In genomic region chr13:54212516-54212915, GRCm38 (mm10) we compare ENCODE assay signal across 16 mouse cellular contexts. TPM values are rescaled to one million over a fixed set of nuclear protein-coding genes. Genes with fewer than 3 reads are reported as not detected.
A peak's percentile ranks its signal among the peaks of the same experiment; 100 is the strongest.
DNase-seq lines count a peak whose midpoint lies in the region; ATAC-seq and TF ChIP-seq lines count a peak whose summit lies in the region.
"Had no signal": no experiment of that assay in that cellular context is flagged by ENCODE, and none has a peak within 500 bp of the region (broad histone marks: within the 10 kb centered on the region; RNA-seq: fewer than 3 reads in every experiment).

No protein-coding gene starts in this region.

- no peak for TF ChIP-seq CTCF in gastrocnemius, adult 2 months (IDR thresholded peaks at IDR 0.05)

- H3K4me3 ChIP-seq in neural tube, embryonic 11.5 days (ENCODE audit: low read depth, low read length) = no peak overlapping the region
- H3K4me3 ChIP-seq in hindbrain, embryonic 13.5 days = no peak overlapping the region
- no peak overlapping the region for H3K4me3 ChIP-seq in midbrain, embryonic 14.5 days (replicated peaks; ENCODE audit: low read depth, low read length)
- H3K4me3 ChIP-seq in gastrocnemius, adult 2 months = no peak overlapping the region
- H3K4me3 ChIP-seq: embryonic facial prominence, embryonic 13.5 days; heart, embryonic 10.5 days; intestine, embryonic 15.5 days; layer of hippocampus, adult 2 months had no signal

- no peak overlapping the region for H3K4me2 ChIP-seq in neural tube, embryonic 11.5 days (ENCODE audit: low read depth)
- H3K4me2 ChIP-seq in hindbrain, embryonic 13.5 days = no peak overlapping the region; the same call in 1 of the 2 replicates
- H3K4me2 ChIP-seq in midbrain, embryonic 14.5 days (ENCODE audit: low read length) = peak overlapping the region; percentile 16; the same call in 1 of the 2 replicates
- H3K4me2 ChIP-seq: embryonic facial prominence, embryonic 13.5 days; intestine, embryonic 15.5 days had no signal

- no peaks in the 10 kb centered on the region for H3K36me3 ChIP-seq in neural tube, embryonic 11.5 days (ENCODE audit: control insufficient read depth, insufficient read depth, low read length)
- no peaks in the 10 kb centered on the region for H3K36me3 ChIP-seq in hindbrain, embryonic 13.5 days
- H3K36me3 ChIP-seq in midbrain, embryonic 14.5 days (ENCODE audit: control insufficient read depth, insufficient read depth, low read length) = no peaks in the 10 kb centered on the region
- H3K36me3 ChIP-seq: embryonic facial prominence, embryonic 13.5 days; heart, embryonic 10.5 days; intestine, embryonic 15.5 days had no signal

- peak overlapping the region; percentile 67; the same call in 1 of the 2 replicates for H3K27ac ChIP-seq in neural tube, embryonic 11.5 days (ENCODE audit: low read depth, low read length)
- H3K27ac ChIP-seq in hindbrain, embryonic 13.5 days = peak overlapping the region; percentile 86
- peak overlapping the region; percentile 84 for H3K27ac ChIP-seq in midbrain, embryonic 14.5 days (replicated peaks; ENCODE audit: low read depth, low read length)
- no peak overlapping the region for H3K27ac ChIP-seq in gastrocnemius, adult 2 months
- H3K27ac ChIP-seq: heart, embryonic 10.5 days; intestine, embryonic 15.5 days; macrophage had no signal

- H3K9me3 ChIP-seq in neural tube, embryonic 11.5 days (ENCODE audit: control insufficient read depth, low read length) = no peaks in the 10 kb centered on the region
- H3K9me3 ChIP-seq in hindbrain, embryonic 13.5 days = 0 out of 2 replicates have a peak, but pooled peaks cover 8% of the 10 kb centered on the region
- H3K9me3 ChIP-seq in midbrain, embryonic 14.5 days (ENCODE audit: control insufficient read depth, low read length) = no peaks in the 10 kb centered on the region
- H3K9me3 ChIP-seq: embryonic facial prominence, embryonic 13.5 days; heart, embryonic 10.5 days; intestine, embryonic 15.5 days had no signal

- H3K9ac ChIP-seq in neural tube, embryonic 11.5 days (ENCODE audit: low read length) = no peak overlapping the region
- 0 out of 2 replicates have a peak overlapping the region, but pooled peaks have one; percentile 8 for H3K9ac ChIP-seq in hindbrain, embryonic 13.5 days
- no peak overlapping the region for H3K9ac ChIP-seq in midbrain, embryonic 14.5 days (replicated peaks; ENCODE audit: low read length)
- H3K9ac ChIP-seq: embryonic facial prominence, embryonic 13.5 days; intestine, embryonic 15.5 days had no signal

- H3K27me3 ChIP-seq in neural tube, embryonic 11.5 days (ENCODE audit: control insufficient read depth, insufficient read depth, low read length) = no peaks in the 10 kb centered on the region
- no peaks in the 10 kb centered on the region for H3K27me3 ChIP-seq in hindbrain, embryonic 13.5 days
- no peaks in the 10 kb centered on the region for H3K27me3 ChIP-seq in midbrain, embryonic 14.5 days (ENCODE audit: control insufficient read depth, insufficient read depth, low read length)
- H3K27me3 ChIP-seq: intestine, embryonic 15.5 days had no signal

- H3K4me1 ChIP-seq in neural tube, embryonic 11.5 days (ENCODE audit: control insufficient read depth, insufficient read depth, low read length) = peaks cover 11% of the 10 kb centered on the region; the same call in 1 of the 2 replicates
- H3K4me1 ChIP-seq in hindbrain, embryonic 13.5 days (replicated peaks) = peaks cover 30% of the 10 kb centered on the region
- peaks cover 27% of the 10 kb centered on the region for H3K4me1 ChIP-seq in midbrain, embryonic 14.5 days (ENCODE audit: control insufficient read depth, insufficient read depth, low read length)
- H3K4me1 ChIP-seq: heart, embryonic 10.5 days; intestine, embryonic 15.5 days had no signal

- DNase-seq in neural tube, embryonic 11.5 days (ENCODE audit: low spot score) = no peak
- no peak for DNase-seq in neural tube, embryonic 10.5 days (ENCODE audit: extremely low spot score, low spot score)
- peak; percentile 42 for DNase-seq in midbrain, embryonic 14.5 days
- DNase-seq in ovary, postnatal 14 days (ENCODE audit: low spot score) = no peak
- no peak for DNase-seq in gastrocnemius, postnatal 36 days
- DNase-seq in gastrocnemius, adult 2 months = no peak
- DNase-seq: cerebellum, postnatal 25 days; heart, postnatal 14 days; lung, adult 2 months; right cerebral cortex, postnatal 4 days had no signal

- intact Hi-C loops in gastrocnemius, postnatal 36 days (cut with DNase I) = no loop called here
- intact Hi-C loops in gastrocnemius, adult 2 months (cut with DNase I) = no loop called here

- no peak for ATAC-seq in neural tube, embryonic 11.5 days (ENCODE audit: insufficient read depth, low FRiP score, low TSS enrichment)
- ATAC-seq in hindbrain, embryonic 13.5 days (ENCODE audit: low FRiP score) = peak; percentile 50
- peak; percentile 10; the same call in 1 of the 2 replicates for ATAC-seq in midbrain, embryonic 14.5 days (ENCODE audit: low FRiP score, low TSS enrichment)
- ATAC-seq: intestine, embryonic 15.5 days had no signal

- WGBS in neural tube, embryonic 11.5 days = 67% methylated on average over 5 of the region's 5 CpGs
- WGBS in hindbrain, embryonic 13.5 days = 56% methylated on average over 5 of the region's 5 CpGs
- WGBS in midbrain, embryonic 14.5 days = 27% methylated on average over 5 of the region's 5 CpGs

RNA-seq across cellular contexts. Expression of gene Hrh2, which starts 20.6 kb away (rescaled TPM):
- polyA plus RNA-seq in neural tube, embryonic 11.5 days (2014; fragmentation: Nextera tagmentation; extraction: Ambion mirVana) = not detected in 2 replicates
- polyA plus RNA-seq in hindbrain, embryonic 13.5 days (2015; fragmentation: Nextera tagmentation; extraction: Ambion mirVana) = 0.45 and 0.53 TPM in 2 replicates
- polyA plus RNA-seq in midbrain, embryonic 14.5 days (2014; fragmentation: Nextera tagmentation; extraction: Ambion mirVana) = 0.63 and 0.78 TPM in 2 replicates
- under 1 TPM in 1 of 2 experiments, not detected in 1; 0.10 TPM for total RNA-seq in gastrocnemius, postnatal 36 days (2021)
- total RNA-seq in gastrocnemius, adult 2 months (2021) = under 1 TPM; 0.11 to 0.15 TPM
- polyA plus RNA-seq: embryonic facial prominence, embryonic 13.5 days had no signal
